Mouse (Mus musculus): Measurements from ENCODE around the gene Cd1d1.
"Not testable (repeated sequence)": the region's sequence is repeated elsewhere in the genome, so short reads cannot be mapped to it uniquely, and the experiment has no call there.

Cd1d1 gene

DNA sequence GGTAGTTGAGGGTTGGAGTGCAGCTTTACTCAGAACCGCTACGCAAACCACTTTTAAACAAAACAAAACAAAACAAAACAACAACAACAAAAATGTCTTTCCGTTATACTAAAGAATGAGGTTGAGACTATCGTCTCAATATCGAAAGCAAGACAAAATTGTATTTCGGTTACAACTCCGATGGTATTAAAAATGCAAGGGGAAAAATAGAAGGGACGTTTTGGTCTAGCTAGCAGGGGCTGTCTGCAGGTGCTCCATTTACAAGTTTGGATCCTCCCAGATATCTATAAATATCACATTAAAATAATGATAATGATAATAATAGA lies at the start of gene Cd1d1:
TSS of gene Cd1d1 (minus strand) at position 27 of the 326 bp plus-strand sequence.
- DNase-seq (ENCODE audit: low spot score in 2 of 2): no peak

DNA sequence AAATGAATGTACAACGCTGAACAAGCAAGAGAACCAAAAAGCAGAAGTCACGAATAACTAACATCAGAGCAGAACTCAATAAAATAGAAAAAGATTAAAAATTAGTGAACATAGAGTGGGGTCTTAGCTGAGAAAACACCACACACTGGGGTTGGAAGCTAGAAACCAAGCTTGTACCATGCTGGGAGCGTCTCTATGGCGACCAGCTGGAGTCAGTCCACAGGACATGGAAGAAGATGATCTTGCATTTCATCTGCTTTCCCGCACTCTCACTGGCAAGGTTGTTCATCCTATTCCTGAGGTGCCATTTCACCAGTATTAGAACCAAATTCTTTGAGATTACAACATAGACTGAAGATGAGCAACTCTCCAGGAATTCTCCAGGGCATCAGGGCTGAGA lies 48.6 kb upstream of the Cd1d1 start:
- no peak for DNase-seq (ENCODE audit: low spot score in 2 of 2)

- DNase-seq (ENCODE audit: low spot score in 2 of 2): no peak
Observed at GRCm38 (mm10) chr3:87041733-87042132, 42.5 kb upstream of the Cd1d1 start.

DNA sequence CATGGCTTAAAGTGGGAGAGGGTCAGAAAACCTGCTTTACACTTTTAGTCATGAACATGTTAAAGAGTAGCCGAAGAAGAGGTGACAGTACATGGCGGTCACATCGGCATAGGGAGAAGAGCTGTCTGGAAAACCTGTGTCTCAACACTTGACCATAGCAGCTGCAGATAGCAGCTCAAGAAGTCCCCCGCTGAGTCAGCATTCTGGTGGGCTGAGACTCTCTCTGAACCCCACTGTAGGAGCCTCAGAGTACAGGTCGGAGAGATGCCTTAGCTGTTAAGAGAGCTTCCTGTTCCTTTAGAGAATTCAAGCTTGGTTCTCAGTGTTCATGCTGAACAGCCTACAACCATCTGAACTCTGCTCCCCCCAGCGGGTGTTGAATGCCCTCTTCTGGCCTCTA lies 39.3 kb upstream of the Cd1d1 start:
- DNase-seq (ENCODE audit: low spot score in 2 of 2): no peak

DNA sequence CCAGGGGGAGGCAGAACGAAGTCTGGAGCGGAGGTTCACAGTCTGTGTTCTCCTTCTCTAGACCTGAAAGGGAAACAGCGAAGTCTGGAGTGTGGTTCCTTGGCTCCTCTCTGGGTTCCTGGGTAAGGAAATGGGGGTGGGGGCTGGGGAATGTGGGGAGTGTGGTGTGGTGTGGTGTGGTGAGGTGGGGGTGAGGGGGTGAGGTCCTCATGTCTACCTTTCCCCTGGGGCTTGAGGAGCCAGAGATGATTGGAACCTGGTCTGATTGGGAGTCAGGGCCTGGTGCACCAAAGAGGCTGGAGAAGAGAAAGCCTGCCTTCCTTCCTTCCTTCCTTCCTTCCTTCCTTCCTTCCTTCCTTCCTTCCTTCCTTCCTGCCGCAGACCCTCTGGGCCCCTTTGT lies 34.8 kb upstream of the Cd1d1 start:
- no peak for DNase-seq (ENCODE audit: low spot score in 2 of 2)

DNA sequence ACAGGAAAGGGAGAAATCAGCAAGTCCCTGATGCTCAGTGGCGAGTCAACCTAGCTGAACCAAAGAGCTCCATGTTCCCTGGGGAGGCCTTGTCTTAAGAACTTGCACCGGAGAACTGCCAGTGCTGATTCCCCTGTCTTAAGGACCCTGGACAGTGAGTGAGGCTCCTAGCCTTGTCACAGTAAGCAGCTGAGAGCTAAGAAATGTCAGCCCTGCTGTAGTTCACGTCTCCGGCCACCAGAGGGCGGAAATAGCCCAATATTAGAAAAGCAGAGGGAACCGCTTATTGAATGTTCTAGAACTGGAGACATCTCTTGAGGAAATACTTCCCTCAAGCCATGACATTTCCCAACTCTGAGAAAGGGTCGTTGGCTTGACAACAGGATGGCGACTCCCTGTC lies 34.1 kb upstream of the Cd1d1 start:
- DNase-seq (ENCODE audit: low spot score in 2 of 2): peak; percentile 58 to 65

DNA sequence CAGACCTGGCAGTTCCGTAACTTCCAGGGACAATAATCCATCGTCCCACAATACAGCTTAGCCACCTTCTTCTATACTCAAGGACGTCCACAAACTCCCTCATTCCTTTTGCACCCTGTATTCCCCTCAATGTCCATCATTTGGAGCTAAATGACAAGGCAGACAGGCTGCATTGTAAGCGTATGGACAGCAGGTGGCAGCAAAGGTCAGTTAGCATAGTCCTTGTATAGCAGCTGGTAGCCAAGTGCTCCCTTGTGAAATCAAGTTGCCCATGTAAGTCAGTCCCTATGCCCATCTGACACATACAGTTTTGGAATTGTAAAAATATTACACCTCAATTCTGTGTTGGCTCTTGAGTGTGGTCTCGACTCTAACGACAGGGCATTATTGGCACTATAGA lies 31.6 kb upstream of the Cd1d1 start:
- peak; percentile 22 to 45 for DNase-seq (ENCODE audit: low spot score in 2 of 2)

DNA sequence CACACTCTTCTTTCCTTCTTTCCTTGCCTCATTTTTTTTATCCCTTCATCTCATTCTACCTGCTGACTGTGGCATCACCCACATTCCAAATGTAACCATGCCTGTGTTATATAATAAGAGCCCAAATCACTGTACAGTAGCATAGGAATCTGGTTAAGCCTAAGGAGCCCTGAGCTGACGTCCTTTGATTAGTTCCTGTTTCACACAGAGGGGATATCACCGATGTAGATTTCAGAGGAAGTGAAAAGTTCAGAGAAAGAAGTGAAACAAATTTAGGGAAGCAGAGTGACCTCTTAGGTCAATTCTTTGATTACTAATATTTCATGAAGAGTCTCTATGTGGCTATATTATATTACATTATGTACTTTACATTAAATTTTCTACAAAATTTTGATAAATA lies 18.5 kb upstream of the Cd1d1 start:
- DNase-seq (ENCODE audit: low spot score in 2 of 2): peak; percentile 54 to 68

DNA sequence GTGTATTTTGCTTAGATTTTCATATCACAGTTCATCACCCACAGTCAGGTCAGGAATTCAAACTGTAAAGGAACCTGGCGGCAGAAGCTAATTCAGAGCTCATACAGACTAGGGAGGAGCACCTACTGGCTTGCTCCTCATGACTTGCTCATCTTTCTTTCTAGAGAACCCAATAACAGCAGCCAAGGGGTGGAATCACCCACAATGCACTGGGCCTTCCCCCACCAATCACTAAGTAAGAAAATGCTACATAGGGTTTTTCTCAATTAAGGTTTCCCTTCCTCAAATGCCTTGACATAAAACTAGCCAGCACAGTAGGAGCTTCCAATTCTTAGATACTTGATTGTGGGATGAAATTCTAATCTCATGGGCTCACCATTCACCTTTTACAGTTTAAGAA lies 17.8 kb upstream of the Cd1d1 start:
- peak; percentile 68 to 71 for DNase-seq (ENCODE audit: low spot score in 2 of 2)

DNA sequence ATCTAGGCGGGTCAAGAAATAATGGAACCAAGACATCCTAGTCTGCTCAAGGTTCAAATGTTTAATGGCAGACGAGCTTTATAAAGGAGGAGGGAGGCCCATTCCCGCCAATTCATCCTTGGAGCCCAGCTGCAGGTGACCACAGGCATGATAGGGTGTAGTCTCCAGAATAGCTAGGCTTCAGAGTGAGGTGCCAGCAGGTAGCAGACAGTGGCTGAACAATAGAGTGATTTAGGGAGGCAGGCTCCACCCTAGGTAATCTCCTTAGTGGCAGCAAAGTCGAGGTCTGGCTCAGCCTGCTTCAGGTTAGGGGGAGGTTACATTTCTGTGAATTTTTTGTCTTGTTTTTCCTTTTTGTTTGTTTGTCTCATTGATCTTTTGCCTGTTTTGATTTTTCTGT lies 16.7 kb upstream of the Cd1d1 start:
- no peak for DNase-seq (ENCODE audit: low spot score in 2 of 2)

DNA sequence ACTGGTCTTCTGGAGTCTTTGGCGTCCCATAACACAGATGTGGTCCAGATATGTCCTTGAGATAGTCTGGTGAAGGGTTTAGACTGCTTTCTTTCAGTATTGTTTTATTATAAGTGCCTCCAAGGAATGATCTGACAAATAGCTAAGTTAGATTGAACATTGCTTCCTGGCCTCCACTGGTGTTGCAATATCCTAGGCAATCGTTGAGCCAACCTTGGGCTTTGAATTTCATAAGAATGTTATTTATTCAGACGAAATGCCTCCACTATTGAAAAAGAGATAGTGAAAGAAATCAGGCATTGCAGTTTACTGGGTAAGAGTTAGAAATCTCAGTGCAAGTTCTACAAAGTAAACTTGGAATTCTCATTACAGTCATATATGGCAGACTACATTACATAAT lies 13.2 kb upstream of the Cd1d1 start:
- DNase-seq (ENCODE audit: low spot score in 2 of 2): not testable (repeated sequence)

DNA sequence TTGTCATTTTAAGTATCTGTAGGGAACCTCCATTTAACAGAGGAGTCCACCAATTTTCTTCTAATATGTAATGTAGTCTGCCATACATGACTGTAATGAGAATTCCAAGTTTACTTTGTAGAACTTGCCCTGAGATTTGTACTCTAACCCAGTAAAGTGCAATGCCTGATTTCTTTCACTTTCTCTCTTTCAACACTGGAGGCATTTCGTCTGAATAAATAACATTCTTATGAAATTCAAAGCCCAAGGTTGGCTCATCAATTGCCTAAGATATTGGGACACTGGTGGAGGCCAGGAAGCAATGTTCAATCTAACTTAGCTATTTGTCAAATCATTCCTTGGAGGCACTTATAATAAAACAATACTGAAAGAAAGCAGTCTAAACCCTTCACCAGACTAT lies 9.0 kb upstream of the Cd1d1 start:
- not testable (repeated sequence) for DNase-seq (ENCODE audit: low spot score in 2 of 2)

DNA sequence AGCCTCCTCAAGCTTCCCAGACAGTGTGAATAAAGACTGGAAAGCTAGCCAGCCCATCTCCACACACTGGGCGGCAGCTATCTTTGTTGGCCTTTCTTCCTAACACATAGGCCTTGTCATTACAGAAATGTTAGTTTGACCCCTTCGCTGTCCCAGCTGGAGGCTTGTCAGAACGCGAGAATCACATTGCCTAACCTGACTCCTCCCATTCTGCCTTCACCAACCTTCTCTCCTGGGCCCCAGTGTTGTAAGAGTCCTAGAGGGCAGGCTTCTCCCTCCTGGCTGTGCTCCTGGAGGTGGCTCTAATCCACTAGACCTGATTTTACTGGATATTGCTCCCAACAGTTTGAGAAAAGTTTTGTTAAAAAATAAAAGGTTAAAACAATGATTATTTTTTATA lies 1.4 kb upstream of the Cd1d1 start:
- DNase-seq (ENCODE audit: low spot score in 2 of 2): no peak

GRCm38 (mm10) chr3:87000051-87000450 lies 810 bp upstream of the Cd1d1 start:
- DNase-seq (ENCODE audit: low spot score in 2 of 2): no peak

DNA sequence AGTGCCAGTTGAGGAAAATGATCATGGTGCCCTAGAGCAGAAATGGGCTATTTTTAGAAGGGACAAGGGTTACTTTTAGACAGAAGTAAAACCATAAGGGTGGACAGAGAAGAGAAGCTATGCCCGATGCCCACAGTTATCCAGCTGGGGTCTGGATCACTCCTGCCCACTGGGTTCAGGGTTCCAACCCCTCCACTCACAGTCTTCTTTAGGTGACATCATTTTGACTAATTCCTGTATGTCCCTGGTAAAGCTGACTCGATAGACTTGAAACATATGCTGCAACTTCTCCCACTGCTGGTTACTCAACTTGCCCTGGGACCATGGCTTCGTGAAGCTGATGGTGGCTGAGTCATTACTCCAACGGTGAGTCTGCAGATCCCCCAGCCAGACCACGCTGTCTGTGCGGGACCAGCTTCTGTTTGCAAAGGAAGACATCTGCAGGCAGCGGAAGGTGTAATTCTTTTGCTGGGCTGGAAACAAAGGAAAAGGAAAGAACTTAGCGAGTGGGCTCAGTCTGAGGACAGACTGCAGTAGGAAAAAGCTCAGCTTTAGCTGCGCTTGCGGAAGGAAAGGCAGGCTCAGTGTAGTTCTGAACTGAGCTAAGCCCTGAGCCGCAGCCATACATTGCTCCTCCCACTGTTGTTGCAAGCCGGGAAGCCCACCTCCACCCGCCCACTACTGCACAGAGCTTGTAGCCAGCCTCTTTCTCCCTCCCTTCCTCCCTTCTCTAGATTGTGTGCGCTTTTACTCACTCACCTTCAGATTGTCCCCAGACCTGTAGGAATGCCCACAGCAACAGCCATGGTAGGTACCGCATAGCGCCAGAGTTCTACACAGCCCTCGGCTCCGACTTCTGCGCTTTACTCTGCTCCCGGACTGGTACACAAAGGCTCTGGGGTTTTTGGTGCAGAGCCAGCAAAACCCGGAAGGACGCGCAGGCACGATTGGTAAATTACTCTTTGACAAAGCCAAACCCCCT lies 517 bp downstream of the Cd1d1 start:
- DNase-seq (ENCODE audit: low spot score in 2 of 2): peak; percentile 79 to 85

GRCm38 (mm10) chr3:86996111-86996510 lies 3.1 kb downstream of the Cd1d1 start:
- DNase-seq (ENCODE audit: low spot score in 2 of 2): no peak

GRCm38 (mm10) chr3:86995381-86995780 lies 3.9 kb downstream of the Cd1d1 start:
- DNase-seq (ENCODE audit: low spot score in 2 of 2): peak; percentile 25 to 34

DNA sequence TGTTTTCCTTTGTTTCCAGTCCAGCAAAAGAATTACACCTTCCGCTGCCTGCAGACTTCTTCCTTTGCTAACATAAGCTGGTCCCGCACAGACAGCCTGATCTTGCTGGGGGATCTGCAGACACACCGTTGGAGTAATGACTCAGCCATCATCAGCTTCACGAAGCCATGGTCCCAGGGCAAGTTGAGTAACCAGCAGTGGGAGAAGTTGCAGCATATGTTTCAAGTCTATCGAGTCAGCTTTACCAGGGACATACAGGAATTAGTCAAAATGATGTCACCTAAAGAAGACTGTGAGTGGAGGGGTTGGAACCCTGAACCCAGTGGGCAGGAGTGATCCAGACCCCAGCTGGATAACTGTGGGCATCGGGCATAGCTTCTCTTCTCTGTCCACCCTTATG lies 12.3 kb downstream of the Cd1d1 start:
- DNase-seq (ENCODE audit: low spot score in 2 of 2): not testable (repeated sequence)

- DNase-seq (ENCODE audit: low spot score in 2 of 2): peak in 1 of 2 experiments; percentile 8
Observed at GRCm38 (mm10) chr3:86986490-86986889, 12.8 kb downstream of the Cd1d1 start.

DNA sequence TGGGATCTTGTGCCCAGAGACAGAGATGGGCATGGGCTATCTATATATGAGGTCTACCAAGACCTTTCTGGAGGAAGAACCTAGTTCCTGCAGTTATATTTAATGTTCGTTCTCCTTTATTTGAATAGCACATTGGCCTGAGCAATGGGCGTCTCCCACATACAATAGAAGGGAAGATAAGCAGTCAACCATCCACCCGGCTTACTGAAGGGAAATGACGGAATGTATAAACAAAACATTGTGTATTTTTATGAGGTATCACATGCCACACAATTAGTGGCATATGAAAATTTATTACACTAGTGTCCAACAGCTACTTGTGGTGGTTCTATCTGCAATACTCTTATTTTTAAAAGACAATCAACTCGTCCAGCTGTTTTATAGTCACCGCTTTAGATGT lies 15.9 kb downstream of the Cd1d1 start:
- DNase-seq (ENCODE audit: low spot score in 2 of 2): no peak

GRCm38 (mm10) chr3:86976546-86976945 lies 22.7 kb downstream of the Cd1d1 start:
- peak; percentile 60 to 78 for DNase-seq (ENCODE audit: low spot score in 2 of 2)

DNA sequence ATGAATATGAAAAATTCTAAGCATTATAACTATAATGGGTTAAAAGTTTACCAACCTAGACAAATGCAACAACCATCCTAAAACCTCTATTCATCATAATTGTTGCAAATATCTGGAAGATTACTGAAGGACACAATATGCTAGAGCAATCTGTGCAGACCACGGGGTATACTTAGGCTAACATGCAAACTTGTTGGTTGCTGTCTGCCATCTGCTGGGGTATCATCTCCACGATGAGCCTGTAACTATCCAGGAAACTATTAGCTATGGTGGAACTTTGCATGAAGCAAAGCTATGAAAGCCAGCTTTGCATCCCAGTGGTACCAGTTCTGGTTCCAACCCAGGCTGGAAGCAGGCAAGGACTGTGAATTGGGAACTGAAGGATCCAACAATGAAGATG lies 24.1 kb downstream of the Cd1d1 start:
- DNase-seq (ENCODE audit: low spot score in 2 of 2): no peak

GRCm38 (mm10) chr3:86962665-86963435 lies 36.4 kb downstream of the Cd1d1 start:
- no peak for DNase-seq (ENCODE audit: low spot score in 2 of 2)
